ENCODE assay signal across 7 mouse cellular contexts in the genomic region with DNA sequence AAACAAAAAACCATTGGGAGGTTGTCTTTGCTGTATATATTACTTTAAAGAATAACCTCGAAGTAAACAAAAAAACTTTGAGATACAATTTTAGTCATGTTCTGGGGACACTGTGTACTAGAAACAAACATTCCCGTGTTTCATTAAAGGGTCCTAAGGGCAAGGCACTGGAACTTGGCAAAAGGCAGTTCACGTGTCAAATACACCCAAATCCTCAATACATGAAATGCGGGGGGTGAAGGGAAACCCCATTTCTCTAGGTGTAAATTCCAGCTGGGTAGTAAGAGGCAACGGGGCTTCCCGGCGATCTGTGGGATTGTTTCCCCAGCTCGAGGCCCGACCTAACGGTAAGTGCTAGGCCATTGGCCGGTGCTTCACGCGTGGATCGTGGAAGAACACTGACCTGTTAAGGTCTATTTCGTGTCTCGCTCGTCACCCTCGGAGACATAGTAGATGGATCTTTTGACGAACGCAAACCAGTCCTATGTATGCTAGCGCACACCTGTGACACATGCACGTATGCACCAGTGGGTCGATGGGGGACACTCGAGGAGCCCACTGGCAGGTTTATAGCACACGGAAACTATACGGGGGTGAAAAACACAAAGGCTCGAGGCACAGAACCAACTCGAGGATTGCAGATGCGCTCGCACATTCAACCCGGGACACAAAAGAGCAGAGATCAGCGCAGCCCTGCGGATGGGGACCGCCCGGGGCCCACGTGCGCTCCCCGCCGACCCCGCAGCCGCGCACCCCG. TPM values are rescaled to one million over a fixed set of nuclear protein-coding genes. Genes with fewer than 3 reads are reported as not detected.
DNase-seq lines count a peak whose midpoint lies in the region; ATAC-seq lines count a peak whose summit lies in the region.

No protein-coding gene starts in this region.

- peak; percentile 51 for DNase-seq in NIH3T3 (ENCODE audit: low read depth)
- peak; percentile 19 for DNase-seq in c-Kit-negative CD71-positive TER-119-positive erythroid progenitor cells, embryonic 14.5 days (ENCODE audit: low read depth, low spot score)
- DNase-seq in forebrain, embryonic 10.5 days (ENCODE audit: extremely low spot score, low spot score), result peak; percentile 35
- DNase-seq in layer of hippocampus, adult 9-10 months (ENCODE audit: low spot score), result peak; percentile 11
- peak; percentile 25 for DNase-seq in lung, postnatal 10 days
- DNase-seq in right cerebral cortex, adult 2 months (ENCODE audit: low spot score in 2 of 2), result peak; percentile 38 to 47

- 13% methylated on average over 43 of the region's 43 CpGs for WGBS in forebrain, embryonic 10.5 days

- H3K27ac ChIP-seq in forebrain, embryonic 10.5 days, result peak overlapping the region; percentile 98

- H3K9me3 ChIP-seq in forebrain, embryonic 10.5 days, result no peaks in the 10 kb centered on the region

- ATAC-seq in hematopoietic stem cell, adult 5-6 weeks (replicated peaks in 1 of 2; ENCODE audit: insufficient read depth in 1 of 2, low FRiP score in 2 of 2, low TSS enrichment in 1 of 2, low read depth in 1 of 2, poor library complexity in 2 of 2, severe bottlenecking in 2 of 2), result peak; percentile 35 to 44; a peak in 3 of 4 replicates

- H3K36me3 ChIP-seq in forebrain, embryonic 10.5 days (replicated peaks), result peaks cover 6% of the 10 kb centered on the region; the same call in 1 of the 2 replicates

- peaks cover 30% of the 10 kb centered on the region for H3K4me1 ChIP-seq in forebrain, embryonic 10.5 days

- H3K4me3 ChIP-seq in forebrain, embryonic 10.5 days, result peak overlapping the region; percentile 94

- 0 out of 2 replicates have a peak, but pooled peaks cover 3% of the 10 kb centered on the region for H3K27me3 ChIP-seq in forebrain, embryonic 10.5 days (ENCODE audit: poor library complexity, severe bottlenecking)

RNA-seq across cellular contexts. Expression of a gene that starts 1.0 kb away (rescaled TPM):
- polyA plus RNA-seq in forebrain, embryonic 10.5 days (2016; fragmentation: Nextera tagmentation; extraction: Ambion mirVana), result 15.2 and 16.0 TPM in 2 replicates
- 18.0 and 19.9 TPM in 2 replicates for total RNA-seq in hematopoietic stem cell, adult 5-6 weeks (2017)

Comparison
In these comparisons a context has a peak if more than half of its experiments do, and no peak if none do; other contexts are left out.
1. Peak in every context shown above with its lines: DNase-seq, ATAC-seq, H3K4me3 ChIP-seq and H3K27ac ChIP-seq.